Mouse (Mus musculus) adrenal gland, adult 18-20 months (tissue): ENCODE data around the gene Mrpl23. TPM values are rescaled to one million over a fixed set of nuclear protein-coding genes. Genes with fewer than 3 reads are reported as not detected.
A peak's percentile ranks its signal among the peaks of the same experiment; 100 is the strongest.

Source experiments
- DNase-seq, 2 experiments: peaks; one replicate each; pipeline ENCODE4 v3.0.0; 2021 to 2022; ENCODE audit warnings: low spot score in 2 of 2
- microRNA-seq, 2 experiments: library from miRNA; unstranded; fragments of <30 nt; microRNA quantifications; one replicate each; pipeline ENCODE4 v1.2.0; 2021; ENCODE audit warnings: borderline number of aligned reads in 2 of 2
- total RNA-seq, 2 experiments: library from RNA; stranded (reverse); gene quantifications; 1 replicate in 1 of 2; 2 replicates in 1 of 2; pipeline ENCODE4 v1.2.3; 2021

Mrpl23 gene
- total RNA-seq, 2 experiments from 2014 or later: 2.9 to 3.0 TPM

DNA sequence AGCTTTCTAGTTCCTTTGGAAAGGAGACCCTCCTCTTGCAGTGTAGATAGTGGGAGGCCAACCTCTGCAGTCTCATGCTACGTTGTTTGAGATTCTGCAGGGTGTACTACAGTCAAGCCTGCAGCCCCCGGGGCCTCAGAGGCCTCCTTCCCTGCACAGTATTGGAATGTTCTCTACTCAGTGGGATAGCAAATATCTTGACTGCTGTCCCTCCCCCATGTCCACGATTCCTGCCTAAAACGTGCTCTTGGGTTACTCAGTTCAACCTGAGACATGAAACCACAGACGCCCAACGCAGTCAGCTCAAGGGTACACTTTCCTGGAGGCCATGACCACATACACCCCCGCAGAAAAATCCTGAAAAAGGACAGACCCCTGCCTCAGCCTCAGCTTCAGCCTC, 39.9 kb downstream of the Mrpl23 start:
- no peak for DNase-seq

DNA sequence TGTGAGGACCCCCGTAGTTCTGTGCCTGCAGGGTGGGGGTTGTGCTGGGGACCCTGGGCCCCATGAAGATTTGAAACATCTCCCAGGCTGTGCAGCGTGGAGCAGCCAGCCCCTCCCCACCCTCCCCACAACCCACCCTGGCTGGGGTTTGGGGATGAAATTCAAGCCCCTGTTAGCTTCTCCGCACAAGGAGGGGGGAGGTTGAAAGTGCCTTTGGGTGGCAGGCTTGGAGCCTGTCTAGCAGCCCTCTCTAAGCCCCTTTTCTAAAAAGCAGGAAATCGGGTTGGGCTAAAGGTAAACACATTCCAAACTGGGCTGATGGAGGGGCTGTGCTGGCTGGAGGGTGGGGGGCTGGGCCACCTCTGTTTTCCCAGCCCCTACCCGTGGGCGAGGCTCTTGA, 40.5 kb downstream of the Mrpl23 start:
- no peak for DNase-seq

DNA sequence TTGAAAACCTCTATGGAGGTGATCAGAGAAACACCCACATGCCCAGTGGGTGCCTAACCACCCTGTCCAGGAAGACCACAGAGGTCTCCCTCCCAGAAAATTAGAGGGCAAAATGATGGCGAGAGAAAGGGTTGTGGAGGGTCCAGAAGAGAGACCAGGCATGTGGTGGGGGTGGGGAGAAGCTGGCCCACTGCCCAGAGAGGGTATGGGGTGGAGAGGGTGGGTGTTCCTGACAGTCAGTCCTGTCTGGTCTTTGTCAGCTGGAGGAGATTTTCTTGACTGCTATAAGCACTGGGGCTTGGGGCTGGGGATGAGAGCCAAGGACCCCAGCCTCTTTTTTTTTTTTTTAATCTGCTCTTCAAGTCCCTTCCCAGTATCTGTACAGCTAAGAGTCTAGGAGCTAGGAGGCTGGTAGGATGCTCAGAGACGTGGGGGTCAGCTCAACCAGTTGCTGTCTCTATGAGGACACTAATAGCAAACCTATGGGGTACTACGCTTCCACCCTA, 41.7 kb downstream of the Mrpl23 start:
- DNase-seq: no peak

DNA sequence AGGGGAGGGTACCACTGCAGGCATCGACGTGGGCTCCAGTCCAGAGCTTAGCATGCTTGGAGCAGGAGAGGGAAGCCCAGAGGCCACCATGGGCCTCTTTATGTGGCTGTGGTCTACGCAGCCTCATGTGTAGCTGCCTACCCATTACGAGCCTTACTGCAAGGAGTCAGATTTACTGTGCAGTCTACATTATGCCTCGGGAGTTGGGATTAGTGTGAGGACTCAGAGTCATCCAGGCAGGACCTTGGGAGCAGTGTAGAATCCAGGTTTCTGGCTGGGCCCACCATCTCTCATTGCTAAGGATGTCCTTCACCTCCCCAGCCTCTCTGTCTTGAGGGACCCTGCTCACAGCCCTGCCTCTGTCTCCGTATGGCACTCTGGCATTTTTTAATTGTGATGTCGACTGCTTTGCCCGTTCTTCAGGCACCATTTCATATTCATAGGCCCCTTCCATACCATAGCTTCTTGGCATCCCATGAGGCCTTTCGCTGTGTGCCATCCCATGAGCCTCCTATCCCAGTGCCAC, 42.4 kb downstream of the Mrpl23 start:
- no peak for DNase-seq

DNA sequence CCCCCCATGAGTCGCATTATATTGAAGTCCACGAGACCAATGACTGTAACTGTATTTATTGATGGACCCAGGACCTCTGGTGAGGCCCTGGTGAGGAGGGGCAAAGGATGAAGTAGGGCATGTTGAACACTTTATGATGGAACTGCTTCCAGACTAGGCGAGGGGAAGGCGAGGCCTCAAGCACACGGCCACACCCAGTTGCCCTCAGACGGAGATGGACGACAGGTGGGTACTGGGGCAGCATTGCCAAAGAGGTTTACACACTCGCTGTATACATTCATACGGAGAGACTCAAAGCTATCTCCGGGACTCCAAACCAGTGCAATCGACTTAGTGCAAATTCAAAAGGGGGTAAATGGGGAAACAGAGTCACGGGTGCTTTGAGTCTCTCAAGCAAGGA, 43.0 kb downstream of the Mrpl23 start:
- no peak for DNase-seq

DNA sequence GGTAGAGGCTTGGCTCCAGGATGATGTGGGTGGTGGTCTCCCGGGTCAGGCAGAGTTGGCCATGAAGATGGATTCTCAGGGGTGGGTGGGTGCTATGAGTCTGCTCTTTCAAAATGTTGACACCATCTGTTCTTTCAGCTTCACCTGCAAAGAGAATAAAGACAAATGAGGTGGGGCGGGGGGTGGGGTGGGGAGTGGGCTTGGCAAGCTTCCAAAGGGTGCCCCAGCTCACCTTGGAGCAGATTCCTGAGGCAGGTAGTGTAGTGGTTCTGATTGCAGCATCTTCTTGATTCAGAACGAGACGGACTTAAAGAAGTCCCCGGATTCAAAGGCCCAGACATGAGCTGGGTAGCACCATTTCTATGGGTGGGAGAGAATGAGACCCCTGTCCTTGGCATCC, 43.5 kb downstream of the Mrpl23 start:
- DNase-seq: no peak

DNA sequence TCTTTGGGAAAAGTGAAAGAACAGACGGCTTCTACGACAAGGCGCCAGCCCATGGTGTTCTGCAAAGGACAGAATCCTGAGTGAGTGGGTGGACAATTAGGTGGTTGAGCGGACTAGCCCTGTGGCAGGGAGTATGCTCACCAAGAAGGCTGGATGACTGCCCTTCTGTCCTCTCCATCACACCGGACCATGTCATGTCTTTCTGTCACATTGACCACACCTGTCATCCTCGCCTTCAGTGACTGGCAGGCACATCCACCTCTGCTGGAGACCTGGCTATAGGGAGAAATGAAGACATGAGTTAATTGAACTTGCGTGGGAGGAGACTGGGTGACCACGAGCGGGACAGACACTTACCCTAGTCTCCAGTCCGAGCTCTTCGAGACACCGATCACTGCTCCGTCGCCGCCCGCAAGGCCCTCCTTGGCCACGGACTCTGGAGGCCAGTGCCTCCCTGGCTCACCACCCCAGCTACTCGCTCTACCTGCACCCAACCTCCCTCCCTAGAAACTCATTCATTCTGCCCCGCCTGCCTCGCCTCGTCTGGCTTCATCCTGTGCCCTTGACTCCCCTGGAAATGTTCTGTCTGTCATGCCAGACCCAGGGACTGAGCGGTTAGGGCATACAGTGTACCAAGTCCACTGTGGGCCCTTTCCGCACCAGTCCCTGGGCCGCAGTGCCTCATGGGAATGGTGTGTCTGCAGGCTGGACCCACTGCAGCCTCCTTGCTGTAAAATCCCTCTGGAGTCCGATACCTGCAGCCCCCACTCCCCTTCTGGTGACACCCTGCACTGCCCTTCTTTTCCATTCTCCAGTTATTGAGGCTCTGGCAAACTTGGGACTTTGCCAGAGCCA, 44.2 kb downstream of the Mrpl23 start:
- no peak for DNase-seq

DNA sequence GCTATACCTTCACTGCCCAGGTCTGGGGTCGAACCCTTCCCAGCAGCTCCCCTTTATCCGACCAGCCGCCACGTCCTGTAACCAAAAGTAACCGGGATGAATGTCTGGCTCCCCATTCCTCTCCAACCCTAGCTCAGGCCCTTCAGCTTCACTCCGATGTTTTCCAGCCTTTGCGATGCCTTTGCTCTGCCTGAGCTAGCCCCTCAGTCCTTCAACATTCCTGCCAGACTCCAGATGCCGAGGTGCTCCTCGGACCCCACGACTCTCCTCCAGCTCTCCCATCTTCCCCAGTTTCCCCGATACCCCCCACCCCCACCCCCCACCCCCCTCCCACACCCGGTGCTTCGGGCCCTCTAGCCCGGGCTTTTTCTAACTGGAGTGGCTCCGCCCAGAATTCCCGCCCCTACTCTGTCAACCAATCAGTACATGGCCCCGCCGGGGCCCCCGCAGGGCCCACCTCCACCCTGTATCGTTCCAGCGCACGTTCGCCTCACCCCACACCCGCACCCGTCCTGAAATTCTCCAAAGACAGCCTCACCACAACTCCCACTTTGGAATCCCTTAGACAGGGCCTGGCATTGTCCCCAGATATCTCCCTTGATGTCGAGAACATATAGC, 45.4 kb downstream of the Mrpl23 start:
- DNase-seq: no peak

DNA sequence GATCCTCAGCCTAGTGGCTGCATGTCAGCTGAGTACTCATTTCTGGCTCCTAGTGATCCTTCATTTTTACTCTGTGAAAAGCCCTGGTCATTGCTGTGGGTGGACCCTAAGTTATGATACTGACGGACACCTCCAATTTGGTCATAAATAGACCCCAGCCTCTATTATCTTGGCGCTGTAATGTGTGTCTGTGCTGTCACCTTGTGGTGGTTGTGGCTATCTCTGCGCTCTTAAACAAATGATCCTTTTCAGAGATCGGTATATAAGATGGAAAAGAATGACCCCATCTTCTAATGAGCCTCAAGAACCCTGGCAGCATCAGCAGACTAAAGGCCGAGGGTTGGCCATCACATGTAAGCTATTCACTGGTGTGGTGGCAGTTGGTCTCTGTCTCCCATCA, 46.6 kb downstream of the Mrpl23 start:
- DNase-seq: no peak

DNA sequence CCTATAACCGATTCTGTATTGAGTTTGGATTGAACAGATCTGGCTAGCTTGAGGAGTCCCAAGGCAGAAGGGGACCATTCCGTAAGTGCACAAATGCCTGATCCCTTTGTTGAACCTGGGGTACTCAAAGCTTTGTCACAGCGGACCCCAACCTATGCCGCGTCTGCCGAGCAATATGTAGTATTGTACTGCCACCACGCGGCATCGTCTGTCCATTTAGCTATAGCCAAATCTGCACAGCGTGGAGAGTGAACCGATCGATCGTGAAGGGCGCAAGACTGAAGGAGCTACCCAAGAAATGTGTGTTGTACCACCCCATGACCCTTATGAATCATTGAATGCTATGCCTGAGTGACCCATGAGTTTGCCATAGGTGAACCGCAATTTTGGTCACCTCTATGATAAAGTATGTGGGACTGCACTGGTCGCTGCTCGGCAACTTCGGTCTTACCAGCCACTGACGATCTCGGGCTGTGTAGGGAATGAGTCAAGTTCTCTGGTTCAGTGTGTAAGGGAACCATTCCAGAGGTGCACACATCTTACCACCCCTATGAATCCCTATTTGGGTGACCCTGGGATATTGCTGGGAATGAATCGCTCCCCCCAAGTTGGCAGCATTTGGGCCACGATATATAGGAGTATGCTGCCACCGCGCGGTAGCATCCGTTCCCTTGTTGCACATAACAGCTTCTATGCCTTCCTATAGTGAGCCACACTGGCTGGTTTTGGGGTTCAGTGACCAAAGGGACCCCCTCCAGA, 47.8 kb downstream of the Mrpl23 start:
- peak; percentile 31 to 51 for DNase-seq

DNA sequence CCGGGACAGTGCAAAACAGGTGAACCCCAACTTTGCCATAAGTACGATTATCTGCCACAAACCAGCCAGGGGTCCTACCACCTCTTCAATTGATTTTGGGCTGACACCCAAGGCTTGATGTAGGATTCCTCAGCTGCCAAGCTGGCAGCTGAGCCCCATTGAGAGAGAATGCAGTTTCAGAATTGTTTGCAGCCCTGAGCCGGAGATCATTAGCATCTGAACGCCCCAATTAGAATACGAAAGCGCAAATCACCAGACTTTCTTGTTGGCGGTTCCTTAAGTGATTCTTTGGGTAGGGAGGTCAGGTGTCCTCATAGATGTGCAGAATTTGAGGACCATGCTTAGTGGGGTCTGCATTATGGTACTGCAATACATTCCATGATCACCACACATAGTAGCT, 48.7 kb downstream of the Mrpl23 start:
- no peak for DNase-seq

DNA sequence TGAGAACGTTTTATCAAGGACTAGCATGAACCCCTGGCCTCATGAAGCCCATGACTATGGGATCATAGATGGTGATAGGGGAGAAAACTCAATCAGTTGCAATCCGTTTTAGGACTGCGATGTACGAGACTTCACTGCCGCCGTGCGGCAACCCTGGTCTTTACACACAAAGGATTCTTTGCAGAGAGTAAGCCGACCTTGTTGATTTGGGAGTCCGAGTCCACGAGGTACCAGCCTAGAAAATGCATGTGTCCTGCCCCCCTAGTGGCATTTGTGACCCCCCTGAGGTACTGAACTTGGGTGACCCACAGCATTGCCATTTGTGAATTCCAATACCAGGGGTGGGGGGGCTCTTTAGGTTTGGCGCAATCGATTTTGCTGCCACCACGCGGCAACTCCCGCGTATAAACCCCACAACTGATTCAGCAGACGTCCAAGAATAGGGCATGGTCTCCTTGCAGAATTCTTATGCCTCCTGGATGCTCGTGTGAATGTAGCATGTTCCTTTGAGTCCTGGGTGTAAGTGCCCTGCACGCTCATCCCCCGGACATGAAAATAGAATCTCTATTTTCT, 49.3 kb downstream of the Mrpl23 start:
- peak in 1 of 2 experiments; percentile 7 for DNase-seq

DNA sequence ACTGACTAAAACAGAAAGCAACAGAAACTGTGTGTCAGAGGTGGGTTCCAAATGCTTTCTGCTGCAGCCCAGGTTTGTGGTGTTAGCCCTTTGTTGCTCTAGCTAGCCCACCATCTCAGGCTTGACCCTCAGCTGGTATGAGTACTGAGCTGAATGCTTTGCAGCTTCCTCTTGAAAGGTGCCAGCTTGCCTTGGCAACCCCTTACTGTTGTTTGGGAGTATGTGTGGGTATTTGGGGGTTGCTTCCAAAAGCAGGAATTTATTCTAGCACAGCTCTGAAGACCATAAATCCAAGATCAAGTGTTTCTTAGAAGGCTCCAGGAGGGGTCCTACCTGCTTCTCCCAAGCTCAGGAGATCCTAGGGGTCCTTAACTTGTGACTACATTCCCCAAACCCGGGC, 52.4 kb downstream of the Mrpl23 start:
- no peak for DNase-seq

DNA sequence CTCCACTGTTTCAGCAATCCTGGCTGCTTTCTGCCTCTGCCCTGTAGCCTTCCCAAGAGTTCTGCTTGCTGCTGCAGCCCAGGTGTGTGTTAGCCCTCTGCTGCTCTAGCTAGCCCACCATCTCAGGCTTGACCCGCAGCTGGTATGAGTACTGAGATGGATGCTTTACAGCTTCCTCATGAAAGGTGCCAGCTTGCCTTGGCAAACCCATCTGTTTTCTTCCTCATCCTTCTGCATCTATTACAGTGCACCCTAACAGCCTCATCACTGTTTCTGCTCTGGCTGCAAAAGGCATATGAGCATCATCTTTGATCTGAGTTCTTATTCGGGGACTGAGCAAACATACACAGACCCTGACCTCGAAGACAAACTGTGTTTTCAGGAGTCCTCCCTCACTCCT, 53.4 kb downstream of the Mrpl23 start:
- DNase-seq: no peak

DNA sequence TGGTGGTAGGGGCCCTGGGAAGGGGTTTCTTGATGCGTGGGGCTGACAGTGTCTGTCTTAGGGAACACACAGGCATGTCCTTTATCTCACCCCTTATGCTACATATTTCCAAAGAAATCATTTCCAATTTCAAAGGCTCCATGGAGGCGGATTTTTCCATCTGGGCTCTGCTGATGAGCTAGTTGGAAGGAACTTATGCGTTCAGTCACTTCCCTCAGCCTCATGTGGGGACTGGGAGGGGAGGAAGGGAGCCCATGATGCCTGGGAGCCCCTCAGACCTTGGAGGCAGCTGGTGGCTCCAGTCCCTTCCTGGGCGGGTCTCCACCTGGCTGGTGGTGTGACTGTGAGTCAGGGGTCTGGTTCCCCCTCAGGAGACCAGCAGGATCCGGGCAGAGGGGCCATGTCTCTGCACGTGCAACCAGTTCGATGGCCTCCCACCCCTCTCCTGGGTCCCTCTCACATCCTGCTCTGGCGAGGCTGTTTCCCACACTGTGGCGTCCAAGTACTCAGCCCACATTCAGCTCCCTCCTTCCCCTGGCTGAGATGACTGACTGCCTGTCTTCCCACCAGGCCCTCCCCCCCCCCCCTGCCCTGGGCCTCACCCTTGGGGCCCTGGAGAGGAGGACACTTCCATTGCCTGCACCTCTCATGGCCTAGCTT, 55.9 kb downstream of the Mrpl23 start:
- no peak for DNase-seq

Small RNAs within 50 kb of the gene (microRNA-seq; reads per million reads assigned to microRNA genes)
- gene Mir675: 0 reads per million in 2 experiments

Other genes starting within 250 kb of the Mrpl23 start
- gene Krtap5-1, start 235.6 kb upstream of the Mrpl23 start, total RNA-seq: not detected
- gene Krtap5-4, start 229.1 kb upstream of the Mrpl23 start, total RNA-seq: not detected
- 1 to 10 TPM; 2.1 to 3.1 TPM for gene Ifitm10, start 158.9 kb upstream of the Mrpl23 start, total RNA-seq
- 1 to 10 TPM; 3.1 to 9.4 TPM for gene Gm49369, start 150.0 kb upstream of the Mrpl23 start, total RNA-seq
- gene Ctsd, start 144.6 kb upstream of the Mrpl23 start, total RNA-seq: 1,000 to 10,000 TPM; 1,152 to 1,350 TPM
- gene Syt8, start 97.8 kb upstream of the Mrpl23 start, total RNA-seq: not detected
- gene Tnni2, start 90.9 kb upstream of the Mrpl23 start, total RNA-seq: 10 to 100 TPM in 1 of 2 experiments, under 1 TPM in 1; 0.83 to 10.2 TPM
- 10 to 100 TPM; 17.0 to 24.2 TPM for gene Lsp1, start 71.9 kb upstream of the Mrpl23 start, total RNA-seq
- 10 to 100 TPM in 1 of 2 experiments, under 1 TPM in 1; 0.83 to 16.2 TPM for gene Tnnt3, start 33.9 kb upstream of the Mrpl23 start, total RNA-seq
- 10 to 100 TPM; 15.2 to 22.1 TPM for gene Igf2, start 134.1 kb downstream of the Mrpl23 start, total RNA-seq
- not detected for gene Gm49394, start 137.3 kb downstream of the Mrpl23 start, total RNA-seq
- not detected for gene Ins2, start 210.7 kb downstream of the Mrpl23 start, total RNA-seq